Mouse (Mus musculus) cerebellum, adult (tissue): ENCODE data around the gene Tmem259.

Experiments
- ATAC-seq: cut with Nextera tagmentation; 2 replicates; pipeline ENCODE4 v1.9.2; 2017; ENCODE audit warnings: mild to moderate bottlenecking, moderate library complexity, mixed read lengths; ENCODE audit not compliant: insufficient number of reproducible peaks, low FRiP score, low TSS enrichment

The Tmem259 gene

GRCm38 (mm10) chr10:79937775-79938526 is 46.2 kb downstream of the Tmem259 start:
- no peak for ATAC-seq

GRCm38 (mm10) chr10:79936911-79937441 is 47.2 kb downstream of the Tmem259 start:
- peak; percentile 29; the same call in 1 of the 2 replicates for ATAC-seq

GRCm38 (mm10) chr10:79936284-79936910 is 47.7 kb downstream of the Tmem259 start:
- no peak for ATAC-seq

GRCm38 (mm10) chr10:79934794-79935569 is 49.1 kb downstream of the Tmem259 start:
- no peak for ATAC-seq

- no peak for ATAC-seq
These were observed 49.8 kb downstream of the Tmem259 start for GRCm38 (mm10) chr10:79934272-79934721.

GRCm38 (mm10) chr10:79933861-79934260 is 50.3 kb downstream of the Tmem259 start:
- ATAC-seq: no peak

GRCm38 (mm10) chr10:79933145-79933679 is 50.9 kb downstream of the Tmem259 start:
- ATAC-seq: no peak

GRCm38 (mm10) chr10:79932736-79933135 is 51.4 kb downstream of the Tmem259 start:
- peak; percentile 10; the same call in 1 of the 2 replicates for ATAC-seq

- ATAC-seq: no peak
These were observed 52.3 kb downstream of the Tmem259 start for GRCm38 (mm10) chr10:79931797-79932196.

GRCm38 (mm10) chr10:79930826-79931186 is 53.3 kb downstream of the Tmem259 start:
- no peak for ATAC-seq

GRCm38 (mm10) chr10:79929967-79930825 is 53.9 kb downstream of the Tmem259 start:
- ATAC-seq: no peak

- no peak for ATAC-seq
These were observed 55.0 kb downstream of the Tmem259 start for GRCm38 (mm10) chr10:79928907-79929701.

GRCm38 (mm10) chr10:79928030-79928694 is 56.0 kb downstream of the Tmem259 start:
- no peak for ATAC-seq

GRCm38 (mm10) chr10:79927324-79928029 is 56.7 kb downstream of the Tmem259 start:
- no peak for ATAC-seq

- peak; percentile 39; the same call in 1 of the 2 replicates for ATAC-seq
These were observed 57.4 kb downstream of the Tmem259 start, which contains the start of gene Arid3a for GRCm38 (mm10) chr10:79926491-79927323. Arid3a (plus strand) TSS chr10:79927043.

GRCm38 (mm10) chr10:79925785-79926490 is 58.2 kb downstream of the Tmem259 start:
- ATAC-seq: no peak
